Mouse (Mus musculus): ENCODE measurements around the gene Ccl6. TPM values are rescaled to one million over a fixed set of nuclear protein-coding genes. Genes with fewer than 3 reads are reported as not detected.

Gene Ccl6
- polyA plus RNA-seq, 1 experiment from 2014 or later, result 3.4 TPM

GRCm38 (mm10) chr11:83603399-83603798, 10.5 kb upstream of the Ccl6 start:
- Histone ChIP-seq H3K4me3 (ENCODE audit: low read length) (no peak overlapping the region), H3K4me2 (ENCODE audit: low read length) (no peak overlapping the region), H3K27ac (ENCODE audit: low read depth, low read length) (no peak overlapping the region), H3K4me1 (ENCODE audit: control insufficient read depth, insufficient read depth, low read depth, low read length) (no peaks in the 10 kb centered on the region), H3K36me3 (ENCODE audit: control insufficient read depth, insufficient read depth, low read length) (no peaks in the 10 kb centered on the region), H3K9me3 (ENCODE audit: control insufficient read depth, low read length) (no peaks in the 10 kb centered on the region), H3K9ac (ENCODE audit: low read depth, low read length) (no peak overlapping the region), H3K27me3 (replicated peaks; ENCODE audit: control insufficient read depth, insufficient read depth, low read length) (no peaks in the 10 kb centered on the region)
- 90% methylated on average over 3 of the region's 3 CpGs for WGBS
- ATAC-seq, result no peak

GRCm38 (mm10) chr11:83600576-83600975, 7.7 kb upstream of the Ccl6 start:
- H3K27me3 ChIP-seq (replicated peaks; ENCODE audit: control insufficient read depth, insufficient read depth, low read length), result no peaks in the 10 kb centered on the region
- ATAC-seq, result no peak
- no peaks in the 10 kb centered on the region for H3K36me3 ChIP-seq (ENCODE audit: control insufficient read depth, insufficient read depth, low read length)
- H3K9me3 ChIP-seq (ENCODE audit: control insufficient read depth, low read length), result no peaks in the 10 kb centered on the region
- whole genome bisulfite sequencing, result 90% methylated on average over 2 of the region's 2 CpGs
- H3K27ac ChIP-seq (ENCODE audit: low read depth, low read length), result no peak overlapping the region
- no peak overlapping the region for H3K4me2 ChIP-seq (ENCODE audit: low read length)
- H3K4me1 ChIP-seq (ENCODE audit: control insufficient read depth, insufficient read depth, low read depth, low read length), result no peaks in the 10 kb centered on the region
- H3K9ac ChIP-seq (ENCODE audit: low read depth, low read length), result no peak overlapping the region
- H3K4me3 ChIP-seq (ENCODE audit: low read length), result no peak overlapping the region

- Histone ChIP-seq H3K27me3 (replicated peaks; ENCODE audit: control insufficient read depth, insufficient read depth, low read length) (no peaks in the 10 kb centered on the region), H3K4me2 (ENCODE audit: low read length) (no peak overlapping the region), H3K9ac (ENCODE audit: low read depth, low read length) (no peak overlapping the region), H3K4me3 (ENCODE audit: low read length) (no peak overlapping the region), H3K4me1 (ENCODE audit: control insufficient read depth, insufficient read depth, low read depth, low read length) (no peaks in the 10 kb centered on the region), H3K27ac (ENCODE audit: low read depth, low read length) (no peak overlapping the region), H3K36me3 (ENCODE audit: control insufficient read depth, insufficient read depth, low read length) (no peaks in the 10 kb centered on the region), H3K9me3 (ENCODE audit: control insufficient read depth, low read length) (no peaks in the 10 kb centered on the region)
- no peak for ATAC-seq
- WGBS, result 90% methylated on average over 3 of the region's 3 CpGs
Measured at GRCm38 (mm10) chr11:83598991-83599390, 6.1 kb upstream of the Ccl6 start.

GRCm38 (mm10) chr11:83598207-83598837, 5.4 kb upstream of the Ccl6 start:
- Histone ChIP-seq H3K4me1 (ENCODE audit: control insufficient read depth, insufficient read depth, low read depth, low read length) (no peaks in the 10 kb centered on the region), H3K4me3 (ENCODE audit: low read length) (no peak overlapping the region), H3K9me3 (ENCODE audit: control insufficient read depth, low read length) (no peaks in the 10 kb centered on the region), H3K27me3 (replicated peaks; ENCODE audit: control insufficient read depth, insufficient read depth, low read length) (no peaks in the 10 kb centered on the region), H3K9ac (ENCODE audit: low read depth, low read length) (no peak overlapping the region), H3K4me2 (ENCODE audit: low read length) (no peak overlapping the region), H3K27ac (ENCODE audit: low read depth, low read length) (no peak overlapping the region), H3K36me3 (ENCODE audit: control insufficient read depth, insufficient read depth, low read length) (no peaks in the 10 kb centered on the region)
- ATAC-seq, result no peak
- 89% methylated on average over 3 of the region's 3 CpGs for WGBS

- WGBS, result 91% methylated on average over 7 of the region's 7 CpGs
- Histone ChIP-seq H3K27ac (ENCODE audit: low read depth, low read length) (no peak overlapping the region), H3K27me3 (replicated peaks; ENCODE audit: control insufficient read depth, insufficient read depth, low read length) (no peaks in the 10 kb centered on the region), H3K9ac (ENCODE audit: low read depth, low read length) (no peak overlapping the region), H3K9me3 (ENCODE audit: control insufficient read depth, low read length) (no peaks in the 10 kb centered on the region), H3K4me3 (ENCODE audit: low read length) (no peak overlapping the region), H3K4me2 (ENCODE audit: low read length) (no peak overlapping the region), H3K36me3 (ENCODE audit: control insufficient read depth, insufficient read depth, low read length) (no peaks in the 10 kb centered on the region), H3K4me1 (ENCODE audit: control insufficient read depth, insufficient read depth, low read depth, low read length) (no peaks in the 10 kb centered on the region)
- no peak for ATAC-seq
Measured at GRCm38 (mm10) chr11:83597796-83598195, 4.9 kb upstream of the Ccl6 start.

GRCm38 (mm10) chr11:83595669-83596455, 3.0 kb upstream of the Ccl6 start:
- no peak for ATAC-seq
- WGBS, result 83% methylated on average over 7 of the region's 7 CpGs
- Histone ChIP-seq H3K9me3 (ENCODE audit: control insufficient read depth, low read length) (no peaks in the 10 kb centered on the region), H3K27me3 (replicated peaks; ENCODE audit: control insufficient read depth, insufficient read depth, low read length) (no peaks in the 10 kb centered on the region), H3K4me3 (ENCODE audit: low read length) (no peak overlapping the region), H3K9ac (ENCODE audit: low read depth, low read length) (no peak overlapping the region), H3K36me3 (ENCODE audit: control insufficient read depth, insufficient read depth, low read length) (no peaks in the 10 kb centered on the region), H3K4me2 (ENCODE audit: low read length) (no peak overlapping the region), H3K4me1 (ENCODE audit: control insufficient read depth, insufficient read depth, low read depth, low read length) (no peaks in the 10 kb centered on the region), H3K27ac (ENCODE audit: low read depth, low read length) (no peak overlapping the region)

GRCm38 (mm10) chr11:83593453-83593852, 566 bp upstream of the Ccl6 start:
- Histone ChIP-seq H3K27me3 (replicated peaks; ENCODE audit: control insufficient read depth, insufficient read depth, low read length) (no peaks in the 10 kb centered on the region), H3K4me2 (ENCODE audit: low read length) (no peak overlapping the region), H3K4me3 (ENCODE audit: low read length) (no peak overlapping the region), H3K4me1 (ENCODE audit: control insufficient read depth, insufficient read depth, low read depth, low read length) (no peaks in the 10 kb centered on the region), H3K9me3 (ENCODE audit: control insufficient read depth, low read length) (no peaks in the 10 kb centered on the region), H3K36me3 (ENCODE audit: control insufficient read depth, insufficient read depth, low read length) (no peaks in the 10 kb centered on the region), H3K9ac (ENCODE audit: low read depth, low read length) (no peak overlapping the region), H3K27ac (ENCODE audit: low read depth, low read length) (no peak overlapping the region)
- 93% methylated on average over 5 of the region's 5 CpGs for WGBS
- ATAC-seq, result no peak

- Histone ChIP-seq H3K4me1 (ENCODE audit: control insufficient read depth, insufficient read depth, low read depth, low read length) (no peaks in the 10 kb centered on the region), H3K4me3 (ENCODE audit: low read length) (no peak overlapping the region), H3K36me3 (ENCODE audit: control insufficient read depth, insufficient read depth, low read length) (no peaks in the 10 kb centered on the region), H3K27ac (ENCODE audit: low read depth, low read length) (no peak overlapping the region), H3K4me2 (ENCODE audit: low read length) (no peak overlapping the region), H3K9ac (ENCODE audit: low read depth, low read length) (no peak overlapping the region), H3K27me3 (replicated peaks; ENCODE audit: control insufficient read depth, insufficient read depth, low read length) (no peaks in the 10 kb centered on the region), H3K9me3 (ENCODE audit: control insufficient read depth, low read length) (no peaks in the 10 kb centered on the region)
- WGBS, result 78% methylated on average over 2 of the region's 2 CpGs
- ATAC-seq, result no peak
Measured at GRCm38 (mm10) chr11:83584232-83584631, 8.7 kb downstream of the Ccl6 start.

GRCm38 (mm10) chr11:83583450-83583754, 9.5 kb downstream of the Ccl6 start:
- H3K36me3 ChIP-seq (ENCODE audit: control insufficient read depth, insufficient read depth, low read length), result no peaks in the 10 kb centered on the region
- no peak overlapping the region for H3K27ac ChIP-seq (ENCODE audit: low read depth, low read length)
- no peak overlapping the region for H3K4me3 ChIP-seq (ENCODE audit: low read length)
- no peaks in the 10 kb centered on the region for H3K27me3 ChIP-seq (replicated peaks; ENCODE audit: control insufficient read depth, insufficient read depth, low read length)
- no peak overlapping the region for H3K9ac ChIP-seq (ENCODE audit: low read depth, low read length)
- ATAC-seq, result no peak
- H3K4me2 ChIP-seq (ENCODE audit: low read length), result no peak overlapping the region
- no peaks in the 10 kb centered on the region for H3K9me3 ChIP-seq (ENCODE audit: control insufficient read depth, low read length)
- H3K4me1 ChIP-seq (ENCODE audit: control insufficient read depth, insufficient read depth, low read depth, low read length), result no peaks in the 10 kb centered on the region
